Mouse (Mus musculus) stomach, embryonic 14.5 days (tissue): Measurements from ENCODE around the gene Arhgef10l. TPM values are rescaled to one million over a fixed set of nuclear protein-coding genes. Genes with fewer than 3 reads are reported as not detected.

Source experiments
- ATAC-seq: fragments of 200-750 bp; cut with Nextera tagmentation; 2 replicates; pipeline ENCODE4 v1.8.0; 2017; ENCODE audit warnings: low read depth, moderate TSS enrichment; ENCODE audit not compliant: insufficient number of reproducible peaks, insufficient read depth, low FRiP score
- H3K27ac ChIP-seq: fragments of 300-500 bp; sonication (generic); 2 replicates; pipeline ENCODE4 v1.5.1; 2014; ENCODE audit warnings: mild to moderate bottlenecking, low read length, moderate library complexity, mixed read lengths
- H3K27me3 ChIP-seq: fragments of 300-500 bp; sonication (generic); 2 replicates; pipeline ENCODE4 v1.6.1; 2014; ENCODE audit warnings: low read length, control low read depth, mixed read lengths; ENCODE audit not compliant: control insufficient read depth, insufficient read depth
- H3K36me3 ChIP-seq: fragments of 300-500 bp; sonication (generic); 2 replicates; pipeline ENCODE4 v1.6.1; 2014; ENCODE audit warnings: mild to moderate bottlenecking, control low read depth, low read length, moderate library complexity, mixed read lengths; ENCODE audit not compliant: control insufficient read depth, insufficient read depth
- H3K4me1 ChIP-seq: fragments of 300-500 bp; sonication (generic); 2 replicates; pipeline ENCODE4 v1.6.1; 2014; ENCODE audit warnings: low read length, control low read depth, mixed read lengths; ENCODE audit not compliant: control insufficient read depth, insufficient read depth
- H3K4me2 ChIP-seq: fragments of 300-500 bp; sonication (generic); replicated peaks from 2 replicates; pipeline ENCODE4 v1.6.1; 2014; ENCODE audit warnings: low read depth, low read length, control low read depth
- H3K4me3 ChIP-seq: fragments of 300-500 bp; sonication (generic); 2 replicates; pipeline ENCODE4 v1.5.1; 2014; ENCODE audit warnings: low read depth, low read length, control low read depth
- H3K9ac ChIP-seq: fragments of 300-500 bp; sonication (generic); replicated peaks from 2 replicates; pipeline ENCODE4 v1.6.1; 2014; ENCODE audit warnings: low read depth, mild to moderate bottlenecking, control low read depth, low read length, moderate library complexity, mixed read lengths
- H3K9me3 ChIP-seq: fragments of 300-500 bp; sonication (generic); 2 replicates; pipeline ENCODE4 v1.6.1; 2016; ENCODE audit warnings: low read depth, low read length, control low read depth; ENCODE audit not compliant: control insufficient read depth
- WGBS: fragments of 180-500 bp; shearing (Covaris S2); extraction: QIAGEN DNeasy Blood & Tissue Kit; methylation state at CpG from one replicate; pipeline ENCODE4 v1.1.7; 2014; 5-methylcytosine and 5-hydroxymethylcytosine counted together
- polyA plus RNA-seq: library from polyadenylated mRNA; unstranded; fragments of >200 nt; fragmentation: Nextera tagmentation; extraction: Ambion mirVana; gene quantifications from 2 replicates; pipeline ENCODE4 v1.2.1, GENCODE M21; 2014

Arhgef10l gene
- polyA plus RNA-seq = 9.9 and 10.5 TPM in 2 replicates

DNA sequence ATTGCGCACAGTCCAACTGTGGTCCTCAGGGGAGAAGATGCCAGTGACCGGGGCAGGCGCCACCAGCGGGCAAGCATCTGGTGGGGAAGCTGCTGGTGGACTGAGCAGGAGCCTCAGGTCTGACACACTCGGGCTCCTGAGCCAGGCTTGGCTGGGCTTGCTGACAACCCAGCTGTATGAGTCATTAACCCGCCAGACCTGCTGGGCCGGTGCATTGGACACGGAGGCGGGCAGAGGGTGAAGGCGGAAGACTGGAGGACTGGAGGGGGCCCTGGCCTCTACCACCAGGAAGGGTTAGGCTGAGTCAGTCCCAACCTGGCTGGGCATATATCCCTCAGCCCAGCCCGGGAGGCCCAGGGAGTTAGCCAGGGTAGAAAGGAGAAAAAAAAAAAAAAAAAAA is at the start of gene Arhgef10l:
Gene Arhgef10l (minus strand): TSS at position 253 of the 400 bp plus-strand sequence.
- Histone ChIP-seq H3K36me3 (no peaks in the 10 kb centered on the region), H3K4me3 (no peak within 1 kb of the TSS), H3K9me3 (no peaks in the 10 kb centered on the region), H3K4me1 (peaks cover 19% of the 10 kb centered on the region; the same call in 1 of the 2 replicates), H3K27ac (no peak within 1 kb of the TSS), H3K4me2 (0 out of 2 replicates have a peak within 1 kb of the TSS, but pooled peaks have one; percentile 20), H3K9ac (no peak within 1 kb of the TSS), H3K27me3 (no peaks in the 10 kb centered on the region)
- 55% methylated on average over 11 of the region's 11 CpGs for WGBS
- ATAC-seq = peak; percentile 86

DNA sequence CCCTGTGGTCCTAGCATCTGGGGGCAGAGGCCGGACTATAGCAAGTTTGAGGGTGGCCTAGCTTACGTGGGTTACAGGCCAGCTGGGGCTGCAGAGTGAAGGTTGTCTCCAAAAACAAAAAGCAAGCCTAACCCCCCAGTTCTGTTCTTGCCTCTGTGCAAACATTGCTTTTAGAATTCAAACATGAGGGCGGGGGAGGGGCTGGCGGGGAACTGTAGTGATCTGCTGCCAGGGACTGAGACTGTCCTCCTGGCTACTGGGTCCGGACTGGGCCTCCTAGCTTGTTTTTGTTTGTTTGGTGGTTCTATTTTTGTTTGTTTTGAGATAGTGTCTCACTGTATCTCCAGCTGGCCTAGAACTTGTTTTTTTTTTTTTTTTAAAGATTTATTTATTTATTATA is 48.8 kb upstream of the Arhgef10l start:
- no peak for ATAC-seq
- no peak overlapping the region for H3K9ac ChIP-seq
- no peaks in the 10 kb centered on the region for H3K9me3 ChIP-seq
- no peak overlapping the region for H3K4me3 ChIP-seq
- no peak overlapping the region for H3K4me2 ChIP-seq
- H3K27ac ChIP-seq = no peak overlapping the region
- H3K36me3 ChIP-seq = peaks cover 94% of the 10 kb centered on the region
- 75% methylated on average over 5 of the region's 5 CpGs for WGBS
- H3K27me3 ChIP-seq = no peaks in the 10 kb centered on the region
- H3K4me1 ChIP-seq = peaks cover 5% of the 10 kb centered on the region; the same call in 1 of the 2 replicates

DNA sequence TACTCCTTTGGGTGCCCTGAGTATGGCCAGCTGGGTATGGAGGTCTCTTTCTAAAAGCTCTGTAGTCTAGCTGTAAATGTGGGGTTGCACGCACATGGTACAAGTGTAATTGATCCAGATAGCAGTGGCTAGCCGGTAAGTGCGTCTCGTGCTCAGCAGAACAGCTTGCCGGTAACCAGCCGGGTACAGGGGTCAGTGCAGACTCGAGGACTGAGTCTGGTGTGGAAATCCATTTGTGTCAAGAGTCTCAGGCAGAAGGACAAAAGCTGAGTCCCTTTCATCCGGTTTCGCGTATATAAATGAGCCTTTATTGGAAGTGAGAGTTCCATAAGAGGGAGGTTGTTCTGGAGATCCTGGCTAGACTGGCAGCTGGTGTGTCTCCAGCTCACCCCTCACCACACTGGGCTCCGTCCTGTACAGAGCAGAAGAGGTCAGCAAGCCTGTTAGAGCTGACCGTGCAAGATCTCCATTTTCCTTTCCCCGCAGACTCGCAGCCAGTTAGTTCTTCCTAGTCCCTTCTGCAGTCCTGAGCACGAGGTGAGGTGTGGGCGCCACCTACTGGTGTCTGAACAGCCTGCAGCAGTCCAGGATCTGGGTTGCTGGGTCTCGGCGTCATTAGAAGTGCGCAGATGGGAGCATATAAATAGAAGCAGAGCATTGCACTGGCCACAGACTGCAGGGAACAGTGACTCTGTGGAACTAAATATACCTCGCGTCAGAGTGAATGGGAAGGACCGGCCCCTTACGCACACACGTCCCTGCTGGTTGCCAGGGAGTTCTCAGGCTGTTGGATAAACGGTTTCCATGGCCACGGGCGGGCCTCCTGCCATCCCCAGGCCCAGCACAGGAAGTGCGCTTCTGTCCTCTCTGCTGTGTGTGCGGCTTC is 47.9 kb upstream of the Arhgef10l start:
- 46% methylated on average over 29 of the region's 29 CpGs for WGBS
- H3K9me3 ChIP-seq = no peaks in the 10 kb centered on the region

DNA sequence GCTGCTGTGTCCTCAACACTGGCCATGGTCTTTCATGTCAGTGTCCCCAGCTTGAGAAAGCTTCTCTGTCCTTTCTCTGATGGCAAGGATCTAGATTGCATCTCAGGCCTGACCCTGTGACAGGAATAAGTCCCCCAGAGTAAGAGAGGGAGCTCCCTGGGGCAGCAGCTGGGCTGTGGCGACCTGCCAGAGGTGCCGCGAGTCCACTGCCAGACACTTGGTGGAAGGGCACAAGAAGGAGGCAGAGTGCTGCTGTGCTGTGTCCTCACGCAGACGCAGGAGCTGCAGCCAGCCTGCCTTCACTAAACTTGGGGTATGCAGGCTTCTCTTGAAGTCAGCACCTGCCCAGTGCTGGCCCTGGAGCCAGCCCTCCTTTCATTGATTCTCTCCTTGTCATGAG is 45.5 kb upstream of the Arhgef10l start:
- no peak overlapping the region for H3K4me2 ChIP-seq
- H3K9ac ChIP-seq = no peak overlapping the region
- WGBS = 80% methylated on average over 5 of the region's 5 CpGs
- H3K27ac ChIP-seq = no peak overlapping the region
- no peak for ATAC-seq
- no peaks in the 10 kb centered on the region for H3K9me3 ChIP-seq
- H3K4me3 ChIP-seq = no peak overlapping the region
- peaks cover 16% of the 10 kb centered on the region for H3K4me1 ChIP-seq
- no peaks in the 10 kb centered on the region for H3K27me3 ChIP-seq
- H3K36me3 ChIP-seq = peaks cover 79% of the 10 kb centered on the region

More for the DNA sequence above, 47.9 kb upstream of the Arhgef10l start:
- H3K4me3 ChIP-seq = no peak overlapping the region
- H3K4me2 ChIP-seq = no peak overlapping the region
- H3K27me3 ChIP-seq = no peaks in the 10 kb centered on the region
- H3K4me1 ChIP-seq = peaks cover 5% of the 10 kb centered on the region; the same call in 1 of the 2 replicates
- no peak overlapping the region for H3K27ac ChIP-seq
- ATAC-seq = peak; percentile 71
- H3K9ac ChIP-seq = no peak overlapping the region
- peaks cover 94% of the 10 kb centered on the region for H3K36me3 ChIP-seq

DNA sequence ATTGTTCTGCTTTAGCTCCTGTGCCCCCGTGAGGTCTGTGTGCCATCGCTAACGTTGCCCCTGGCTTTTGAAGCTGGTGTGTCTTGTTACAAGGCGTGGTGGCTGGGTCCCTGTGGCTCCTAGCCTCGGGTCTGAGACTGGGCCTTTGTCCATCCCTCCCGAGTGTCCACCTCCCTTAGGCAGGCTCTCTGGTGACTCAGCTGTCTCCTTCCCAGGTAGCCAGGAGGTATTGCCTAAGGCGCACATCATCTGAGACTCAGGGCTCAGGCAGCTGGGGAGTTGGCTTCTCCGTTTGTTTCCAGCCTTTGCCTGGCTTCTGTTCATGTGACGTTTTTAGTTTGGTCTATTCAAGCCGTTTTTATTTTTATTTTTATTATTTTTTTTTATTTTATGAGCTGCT is 45.0 kb upstream of the Arhgef10l start:
- 84% methylated on average over 10 of the region's 10 CpGs for WGBS
- no peak for ATAC-seq
- Histone ChIP-seq H3K4me1 (peaks cover 16% of the 10 kb centered on the region), H3K9ac (no peak overlapping the region), H3K36me3 (peaks cover 78% of the 10 kb centered on the region), H3K9me3 (no peaks in the 10 kb centered on the region), H3K4me2 (no peak overlapping the region), H3K4me3 (no peak overlapping the region), H3K27ac (no peak overlapping the region), H3K27me3 (no peaks in the 10 kb centered on the region)

DNA sequence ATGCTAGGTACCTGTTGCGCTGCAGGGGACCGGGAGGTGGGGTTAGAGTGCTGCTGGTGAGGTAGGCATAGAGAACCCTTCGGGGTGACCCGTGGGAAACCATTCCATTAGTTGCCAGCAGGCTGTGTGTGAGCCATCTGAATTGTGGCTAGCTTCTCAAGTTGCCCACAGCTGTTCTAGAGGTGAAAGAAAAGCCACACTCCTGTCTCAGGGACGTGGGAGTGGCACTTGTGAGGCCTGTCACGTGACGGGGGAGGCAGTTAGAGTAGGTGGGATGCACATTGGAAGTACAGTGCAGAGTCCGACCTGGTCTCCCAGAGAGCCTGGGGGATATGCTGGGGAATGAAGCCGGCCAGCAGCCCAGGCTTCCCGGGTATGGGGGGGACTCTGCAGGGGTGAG is 43.8 kb upstream of the Arhgef10l start:
- Histone ChIP-seq H3K9me3 (no peaks in the 10 kb centered on the region), H3K4me1 (peaks cover 19% of the 10 kb centered on the region), H3K27ac (no peak overlapping the region), H3K27me3 (no peaks in the 10 kb centered on the region), H3K4me2 (no peak overlapping the region), H3K9ac (no peak overlapping the region), H3K4me3 (no peak overlapping the region), H3K36me3 (peaks cover 72% of the 10 kb centered on the region)
- ATAC-seq = no peak
- WGBS = 86% methylated on average over 10 of the region's 10 CpGs

DNA sequence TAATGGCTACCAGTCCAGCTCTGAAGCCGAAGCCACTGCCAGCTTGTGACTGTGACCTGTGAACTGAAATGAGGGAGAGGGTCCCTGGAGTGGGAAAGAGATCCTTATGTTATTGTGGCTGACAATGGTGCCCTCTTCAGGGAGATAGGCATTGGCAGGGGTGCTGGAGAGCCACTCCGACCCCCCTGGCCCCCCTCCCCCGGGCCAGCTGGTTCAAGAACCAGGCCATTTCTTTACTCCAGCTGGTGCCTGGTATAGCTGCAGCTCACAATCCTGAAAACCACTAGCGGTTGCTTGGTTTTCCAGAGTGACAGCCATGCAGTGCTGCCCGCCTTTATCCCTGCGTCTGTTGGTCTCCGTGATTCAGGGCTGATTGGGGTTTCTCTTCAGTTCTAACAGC is 43.3 kb upstream of the Arhgef10l start:
- Histone ChIP-seq H3K27me3 (no peaks in the 10 kb centered on the region), H3K4me1 (peaks cover 19% of the 10 kb centered on the region)
- WGBS = 84% methylated on average over 7 of the region's 7 CpGs

DNA sequence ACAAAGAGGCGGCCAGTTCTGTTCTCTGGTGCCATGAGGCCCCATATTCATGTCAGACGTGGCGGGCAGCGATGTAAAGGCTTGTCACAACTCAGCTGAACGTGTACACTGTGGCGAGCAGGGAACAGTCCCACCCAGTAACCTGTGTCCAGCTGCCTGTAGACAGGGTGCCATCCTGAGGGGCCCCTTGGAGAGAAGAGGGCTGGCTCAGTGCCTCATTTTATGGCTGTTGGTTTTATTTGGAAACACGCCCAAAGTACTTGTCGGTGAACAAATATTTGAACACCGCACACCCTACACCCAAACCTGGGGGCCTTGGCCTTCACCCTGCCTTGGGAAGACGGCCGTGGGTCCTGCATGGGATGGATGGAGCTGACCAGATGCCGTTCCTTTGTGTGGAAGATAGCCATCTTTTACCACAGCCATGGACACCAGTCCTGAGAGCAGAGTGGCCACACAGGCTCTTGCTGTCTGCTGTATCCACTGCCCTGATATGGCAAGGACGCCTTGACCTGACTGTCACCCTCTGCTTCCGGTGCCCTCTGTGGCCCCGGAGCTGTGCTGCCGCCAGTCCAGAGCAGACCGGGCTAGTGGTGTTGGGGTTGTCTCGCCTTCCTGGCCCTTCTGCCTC is 42.6 kb upstream of the Arhgef10l start:
- WGBS = 68% methylated on average over 18 of the region's 18 CpGs
- Histone ChIP-seq H3K27ac (peak overlapping the region; percentile 41; the same call in 1 of the 2 replicates), H3K9ac (no peak overlapping the region), H3K27me3 (no peaks in the 10 kb centered on the region), H3K36me3 (peaks cover 64% of the 10 kb centered on the region), H3K9me3 (no peaks in the 10 kb centered on the region), H3K4me3 (no peak overlapping the region), H3K4me2 (0 out of 2 replicates have a peak overlapping the region, but pooled peaks have one; percentile 8), H3K4me1 (peaks cover 25% of the 10 kb centered on the region)
- ATAC-seq = peak; percentile 65; the same call in 1 of the 2 replicates

More for the DNA sequence above, 43.3 kb upstream of the Arhgef10l start:
- Histone ChIP-seq H3K4me2 (no peak overlapping the region), H3K4me3 (no peak overlapping the region), H3K36me3 (peaks cover 67% of the 10 kb centered on the region), H3K9ac (no peak overlapping the region), H3K27ac (no peak overlapping the region), H3K9me3 (no peaks in the 10 kb centered on the region)
- ATAC-seq = no peak
